ENCODE assay signal across 20 mouse cellular contexts in genomic region chr9:70134716-70135115, GRCm38 (mm10). TPM values are rescaled to one million over a fixed set of nuclear protein-coding genes. Genes with fewer than 3 reads are reported as not detected.
"Had no signal": no experiment of that assay in that cellular context is flagged by ENCODE, and none has a peak within 500 bp of the region (broad histone marks: within the 10 kb centered on the region; RNA-seq: fewer than 3 reads in every experiment).

No protein-coding gene starts in this region.

- ATAC-seq: intestine, embryonic 16.5 days; lung, postnatal 0 days had no signal

- H3K9ac ChIP-seq: limb, embryonic 13.5 days; liver, embryonic 14.5 days; liver, postnatal 0 days; lung, embryonic 14.5 days; neural tube, embryonic 12.5 days; neural tube, embryonic 15.5 days; stomach, embryonic 15.5 days had no signal

- H3K4me1 ChIP-seq: neural tube, embryonic 12.5 days; stomach, embryonic 15.5 days had no signal

- H3K4me3 ChIP-seq: limb, embryonic 10.5 days; limb, embryonic 13.5 days; megakaryocyte, embryonic 14.5 days; midbrain, embryonic 10.5 days; neural tube, embryonic 12.5 days; neural tube, embryonic 15.5 days; stomach, embryonic 15.5 days had no signal

- H3K27ac ChIP-seq: kidney, postnatal 0 days; limb, embryonic 10.5 days; limb, embryonic 13.5 days; liver, embryonic 14.5 days; macrophage; midbrain, embryonic 10.5 days; neural tube, embryonic 12.5 days; neural tube, embryonic 15.5 days; stomach, embryonic 15.5 days had no signal

- H3K27me3 ChIP-seq: neural tube, embryonic 12.5 days; neural tube, embryonic 15.5 days; stomach, embryonic 15.5 days had no signal

- H3K36me3 ChIP-seq: limb, embryonic 10.5 days; limb, embryonic 13.5 days; midbrain, embryonic 10.5 days; neural tube, embryonic 12.5 days; neural tube, embryonic 15.5 days; stomach, embryonic 15.5 days had no signal

- DNase-seq: kidney, adult 18-20 months; layer of hippocampus, postnatal 36 days; lung, embryonic 14.5 days; midbrain, embryonic 14.5 days; spleen, adult 18-20 months; thymus, adult 2 months; thymus, postnatal 14 days had no signal

RNA-seq across cellular contexts. Expression of gene Fam81a, which starts 7.6 kb away (rescaled TPM):
- polyA plus RNA-seq: macrophage had no signal
